Mouse (Mus musculus) testis, adult 2 months (tissue): ENCODE measurements around the gene Fxyd7.

Experiments used
- CTCF ChIP-seq: fragments of 200-500 bp; IDR thresholded peaks from 2 replicates; pipeline ENCODE4 v1.5.1; 2012; ENCODE audit warnings: low read depth, mild to moderate bottlenecking, inconsistent platforms, low read length, moderate library complexity; ENCODE audit not compliant: control insufficient read depth, insufficient read depth, insufficient replicate concordance
- POLR2A ChIP-seq: fragments of 200-500 bp; IDR thresholded peaks from 2 replicates; pipeline ENCODE4 v1.6.1; 2012; ENCODE audit warnings: low read depth, mild to moderate bottlenecking, inconsistent platforms, low read length, moderate library complexity; ENCODE audit not compliant: control insufficient read depth

GRCm38 (mm10) chr7:31070324-31070723 is 19.1 kb upstream of the Fxyd7 start:
- TF ChIP-seq POLR2A (no peak), CTCF (no peak)
